Comparison of ENCODE assay signal across 14 mouse cellular contexts in genomic region chr16:41124361-41124760, GRCm38 (mm10).
"Had no signal": no experiment of that assay in that cellular context is flagged by ENCODE, and none has a peak within 500 bp of the region (broad histone marks: within the 10 kb centered on the region; RNA-seq: fewer than 3 reads in every experiment).

No protein-coding gene starts in this region.

- H3K9me3 ChIP-seq: neural tube, embryonic 15.5 days; stomach, embryonic 15.5 days had no signal

- DNase-seq: retina, postnatal 1 day; right cerebral cortex, postnatal 14 days; right cerebral cortex, postnatal 25 days; right cerebral cortex, postnatal 4 days; spleen, adult 18-20 months; thymus, adult 18-20 months; thymus, adult 2 months; thymus, postnatal 14 days; thymus, postnatal 25 days; thymus, postnatal 36 days; thymus, postnatal 4 days had no signal

- H3K4me1 ChIP-seq: stomach, embryonic 15.5 days had no signal

- H3K4me2 ChIP-seq: neural tube, embryonic 15.5 days; stomach, embryonic 15.5 days had no signal

- H3K27me3 ChIP-seq: neural tube, embryonic 15.5 days; stomach, embryonic 15.5 days had no signal

- H3K4me3 ChIP-seq: neural tube, embryonic 15.5 days; stomach, embryonic 15.5 days had no signal

- H3K36me3 ChIP-seq: neural tube, embryonic 15.5 days; stomach, embryonic 15.5 days had no signal

- H3K9ac ChIP-seq: neural tube, embryonic 15.5 days; stomach, embryonic 15.5 days had no signal

- H3K27ac ChIP-seq: neural tube, embryonic 15.5 days; stomach, embryonic 15.5 days; stomach, postnatal 0 days had no signal
